Mouse (Mus musculus): ENCODE results near the gene Mdm4.

DNA sequence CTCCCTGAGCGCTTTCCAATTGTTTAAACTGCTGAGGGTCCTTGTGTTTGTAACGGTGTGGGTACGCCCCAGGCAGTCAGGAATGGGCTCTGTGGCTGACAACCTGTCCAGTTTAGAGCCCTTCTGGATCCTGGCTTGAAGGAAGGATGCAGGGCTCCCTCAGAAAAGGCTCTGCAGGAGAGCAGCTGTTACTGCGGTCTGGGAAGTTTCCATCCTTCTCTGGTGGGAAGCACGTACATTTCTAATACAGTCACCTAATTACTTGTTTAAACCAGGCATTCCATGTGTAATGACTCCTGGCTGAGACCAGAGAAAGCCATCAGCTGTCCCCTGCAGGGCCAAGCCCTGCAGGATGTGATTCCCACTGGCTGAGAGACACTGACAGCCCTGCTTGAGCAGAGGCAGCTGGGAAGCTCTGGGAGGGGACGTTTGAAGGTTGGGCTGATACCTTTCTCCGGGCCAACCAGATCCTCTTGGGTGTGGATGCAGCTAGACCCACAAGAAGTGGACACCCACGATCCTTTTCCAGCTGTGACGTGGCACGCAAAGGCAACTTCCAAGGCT is 112.2 kb downstream of the Mdm4 start:
- TF ChIP-seq EP300 (IDR thresholded peaks at IDR 0.05; ENCODE audit: low read depth) (no peak), CTCF (IDR thresholded peaks at IDR 0.05; ENCODE audit: low read depth) (no peak)
